Mouse (Mus musculus) layer of hippocampus, postnatal 10 days (tissue): Measurements from ENCODE around the gene Gm7951. TPM values are rescaled to one million over a fixed set of nuclear protein-coding genes. Genes with fewer than 3 reads are reported as not detected.
"Not testable (repeated sequence)": the region's sequence is repeated elsewhere in the genome, so short reads cannot be mapped to it uniquely, and the experiment has no call there.

Experiments
- DNase-seq, 2 experiments: peaks; one replicate each; pipeline ENCODE4 v3.0.0; 2021; ENCODE audit warnings: low spot score in 2 of 2
- long read RNA-seq: library from polyadenylated mRNA; stranded (forward); transcript quantifications from one replicate; pipeline ENCODE4 v2.0.0, GENCODE M21; 2023
- total RNA-seq, 2 experiments: library from RNA; stranded (reverse); gene quantifications; 2 replicates each; pipeline ENCODE4 v1.2.3; 2021

Gm7951 gene
- total RNA-seq: not detected
- long read RNA-seq: 0 reads

- DNase-seq: not testable (repeated sequence)
Measured at GRCm38 (mm10) chr14:42117269-42117668, at the start of gene Gm7951. Gm7951 (minus strand) TSS chr14:42117369.

- DNase-seq: not testable (repeated sequence)
Measured at GRCm38 (mm10) chr14:42162522-42162921, 45.4 kb upstream of the Gm7951 start, which contains the start of gene Gm17027. Gm17027 (minus strand) TSS chr14:42162622.

GRCm38 (mm10) chr14:42134571-42134970 lies 17.4 kb upstream of the Gm7951 start:
- not testable (repeated sequence) for DNase-seq

- not testable (repeated sequence) for DNase-seq
Measured at GRCm38 (mm10) chr14:42133806-42134205, 16.6 kb upstream of the Gm7951 start.

Other genes starting within 250 kb of the Gm7951 start
- gene Gm7980, start 210.1 kb downstream of the Gm7951 start, total RNA-seq: not detected
- gene 1700049E17Rik1, start 192.4 kb downstream of the Gm7951 start, total RNA-seq: not detected
- not detected for gene 1700024B05Rik, start 173.4 kb downstream of the Gm7951 start, total RNA-seq
- not detected for gene Gm6401, start 149.4 kb downstream of the Gm7951 start, total RNA-seq
- gene Gm3543, start 134.0 kb downstream of the Gm7951 start, total RNA-seq: under 1 TPM in 1 of 2 experiments, not detected in 1; 0.85 TPM
- not detected for gene Gm17027, start 45.3 kb upstream of the Gm7951 start, total RNA-seq
- gene Gm3573, start 73.4 kb upstream of the Gm7951 start, total RNA-seq: 1 to 10 TPM; 2.5 to 3.3 TPM
- not detected for gene Gm17026, start 142.7 kb upstream of the Gm7951 start, total RNA-seq
- gene Gm9611, start 180.0 kb upstream of the Gm7951 start, total RNA-seq: not detected
- not detected for gene Gm7995, start 192.8 kb upstream of the Gm7951 start, total RNA-seq